Mouse (Mus musculus): Measurements from ENCODE around the gene Gpc6.

GRCm38 (mm10) chr14:117435739-117436138, 510.6 kb downstream of the Gpc6 start:
- TF ChIP-seq TBP (conservative IDR thresholded peaks at IDR 0.05; ENCODE audit: low read depth, low read length) = no peak
- no peak for TF ChIP-seq CTCF (conservative IDR thresholded peaks at IDR 0.05 in 1 of 2, IDR thresholded peaks at IDR 0.05 in 1 of 2; ENCODE audit: low read depth in 2 of 2, low read length in 2 of 2)
- no peak for TF ChIP-seq POLR2A (IDR thresholded peaks at IDR 0.05; ENCODE audit: low read depth, low read length)
- TF ChIP-seq ZMIZ1 (IDR thresholded peaks at IDR 0.05; ENCODE audit: low read depth, low read length) = no peak
- no peak for TF ChIP-seq CHD1 (IDR thresholded peaks at IDR 0.05; ENCODE audit: low read depth, low read length)
- no peak for TF ChIP-seq KAT2A (IDR thresholded peaks at IDR 0.05; ENCODE audit: insufficient replicate concordance, low read length)
- TF ChIP-seq USF2 (conservative IDR thresholded peaks at IDR 0.05; ENCODE audit: low read depth, low read length) = no peak
- TF ChIP-seq HCFC1 (IDR thresholded peaks at IDR 0.05; ENCODE audit: low read depth, low read length) = no peak
- TF ChIP-seq ELF1 (IDR thresholded peaks at IDR 0.05; ENCODE audit: low read depth, low read length) = no peak
- TF ChIP-seq USF1 (IDR thresholded peaks at IDR 0.05; ENCODE audit: low read depth, low read length) = no peak
- no peak for TF ChIP-seq EP300 (IDR thresholded peaks at IDR 0.05; ENCODE audit: low read length)
- no peak for TF ChIP-seq MAX (IDR thresholded peaks at IDR 0.05; ENCODE audit: low read length)
- no peak for TF ChIP-seq MYC (IDR thresholded peaks at IDR 0.05; ENCODE audit: low read depth, low read length)
- no peak for TF ChIP-seq ZNF384 (IDR thresholded peaks at IDR 0.05; ENCODE audit: low read depth, low read length)

Data from CH12.LX (cell line).